Mouse (Mus musculus) thymus, adult 2 months (tissue): ENCODE data around the gene Ly6g6d.

Experiments
- CTCF ChIP-seq: fragments of 200-500 bp; IDR thresholded peaks from 2 replicates; pipeline ENCODE4 v1.5.1; 2012; ENCODE audit warnings: mild to moderate bottlenecking, control low read depth, low read length, moderate library complexity, borderline replicate concordance; ENCODE audit not compliant: control insufficient read depth, poor library complexity, insufficient read depth; ENCODE audit errors: extremely low read depth
- POLR2A ChIP-seq: fragments of 200-500 bp; IDR thresholded peaks from 2 replicates; pipeline ENCODE4 v1.6.1; 2012; ENCODE audit warnings: mild to moderate bottlenecking, low read length, control low read depth, moderate library complexity; ENCODE audit not compliant: control insufficient read depth, poor library complexity, insufficient read depth; ENCODE audit errors: extremely low read depth

GRCm38 (mm10) chr17:35049561-35050016 is 28.3 kb downstream of the Ly6g6d start, which contains the start of gene Clic1:
- 0 out of 2 replicates have a peak, but pooled peaks have one; percentile 43 for TF ChIP-seq CTCF
- TF ChIP-seq POLR2A, result peak; percentile 32; the same call in 1 of the 2 replicates
